ENCODE assay signal across 15 mouse cellular contexts in genomic region chr5:142039891-142040530, GRCm38 (mm10).
DNase-seq lines count a peak whose midpoint lies in the region; ATAC-seq lines count a peak whose summit lies in the region.
"Had no signal": no experiment of that assay in that cellular context is flagged by ENCODE, and none has a peak within 500 bp of the region (broad histone marks: within the 10 kb centered on the region; RNA-seq: fewer than 3 reads in every experiment).

No protein-coding gene starts in this region.

- H3K9ac ChIP-seq in hindbrain, embryonic 14.5 days = no peak overlapping the region
- H3K9ac ChIP-seq: hindbrain, embryonic 13.5 days; limb, embryonic 15.5 days; lung, embryonic 14.5 days had no signal

- H3K36me3 ChIP-seq in hindbrain, embryonic 14.5 days (replicated peaks; ENCODE audit: control insufficient read depth, insufficient read depth) = no peaks in the 10 kb centered on the region
- H3K36me3 ChIP-seq: limb, embryonic 15.5 days; midbrain, embryonic 10.5 days had no signal

- no peaks in the 10 kb centered on the region; the same call in 1 of the 2 replicates for H3K4me1 ChIP-seq in hindbrain, embryonic 14.5 days (replicated peaks; ENCODE audit: control insufficient read depth, insufficient read depth, low read length)
- H3K4me1 ChIP-seq: midbrain, embryonic 10.5 days had no signal

- no peak overlapping the region for H3K27ac ChIP-seq in hindbrain, embryonic 14.5 days
- H3K27ac ChIP-seq: hindbrain, embryonic 13.5 days; layer of hippocampus, adult 2 months; limb, embryonic 15.5 days; midbrain, embryonic 10.5 days had no signal

- intact Hi-C loops in left cerebral cortex, postnatal 4 days (cut with DNase I) = no loop called here

- DNase-seq in left cerebral cortex, postnatal 4 days = peak; percentile 17
- DNase-seq in left cerebral cortex, adult 9 months (ENCODE audit: low spot score in 2 of 2) = no peak
- DNase-seq in T-cell, adult 2 months (ENCODE audit: low spot score) = peak; percentile 78
- DNase-seq in naive thymus-derived CD4-positive, alpha-beta T cell, adult 2 months (ENCODE audit: low read depth) = peak; percentile 70
- DNase-seq in thymus, postnatal 14 days = peak; percentile 79
- DNase-seq in hindbrain, embryonic 14.5 days (ENCODE audit: low spot score) = no peak
- DNase-seq in frontal cortex, postnatal 36 days (ENCODE audit: low spot score in 2 of 2) = no peak
- DNase-seq in layer of hippocampus, adult 9-10 months (ENCODE audit: low spot score) = no peak
- DNase-seq: adrenal gland, postnatal 10 days; kidney, adult 2 months; lung, embryonic 14.5 days had no signal

- ATAC-seq in hindbrain, embryonic 14.5 days (ENCODE audit: low FRiP score) = no peak

- no peak overlapping the region for H3K4me2 ChIP-seq in hindbrain, embryonic 14.5 days (replicated peaks)
- H3K4me2 ChIP-seq: hindbrain, embryonic 13.5 days; limb, embryonic 15.5 days; lung, embryonic 14.5 days had no signal

- no peaks in the 10 kb centered on the region for H3K27me3 ChIP-seq in hindbrain, embryonic 14.5 days (ENCODE audit: control insufficient read depth, insufficient read depth, low read length)
- H3K27me3 ChIP-seq: hindbrain, embryonic 13.5 days; limb, embryonic 15.5 days had no signal

- H3K4me3 ChIP-seq in hindbrain, embryonic 14.5 days (replicated peaks; ENCODE audit: low read length) = no peak overlapping the region
- H3K4me3 ChIP-seq: hindbrain, embryonic 13.5 days; layer of hippocampus, adult 2 months; limb, embryonic 15.5 days; midbrain, embryonic 10.5 days had no signal

- WGBS in hindbrain, embryonic 14.5 days = 84% methylated on average over 4 of the region's 4 CpGs

- no peaks in the 10 kb centered on the region for H3K9me3 ChIP-seq in hindbrain, embryonic 14.5 days (ENCODE audit: control insufficient read depth, low read length)
- H3K9me3 ChIP-seq: hindbrain, embryonic 13.5 days; limb, embryonic 15.5 days; midbrain, embryonic 10.5 days had no signal

Comparison
In these comparisons a context has a peak if more than half of its experiments do, and no peak if none do; other contexts are left out.
1. DNase-seq: peak in left cerebral cortex, postnatal 4 days (single experiment), T-cell, adult 2 months (single experiment), naive thymus-derived CD4-positive, alpha-beta T cell, adult 2 months (single experiment) and thymus, postnatal 14 days (single experiment); none in left cerebral cortex, adult 9 months (0 of 2), hindbrain, embryonic 14.5 days (single experiment), frontal cortex, postnatal 36 days (0 of 2) and layer of hippocampus, adult 9-10 months (single experiment).